Mouse (Mus musculus) embryonic facial prominence, embryonic 14.5 days (tissue): ENCODE data around the gene Kdm5c. TPM values are rescaled to one million over a fixed set of nuclear protein-coding genes. Genes with fewer than 3 reads are reported as not detected.
A peak's percentile ranks its signal among the peaks of the same experiment; 100 is the strongest.

Experiments used
- ATAC-seq: fragments of 200-750 bp; cut with Nextera tagmentation; 2 replicates; pipeline ENCODE4 v1.8.0; 2017; ENCODE audit warnings: low read depth, moderate number of reproducible peaks, moderate TSS enrichment
- DNase-seq: peaks from one replicate; pipeline ENCODE4 v3.0.0-alpha.2; 2015; ENCODE audit warnings: low spot score
- H3K27ac ChIP-seq: fragments of 300-500 bp; sonication (generic); replicated peaks from 2 replicates; pipeline ENCODE4 v1.5.1; 2014; ENCODE audit warnings: low read depth, mild to moderate bottlenecking, low read length, moderate library complexity
- H3K27me3 ChIP-seq: fragments of 300-500 bp; sonication (generic); replicated peaks from 2 replicates; pipeline ENCODE4 v1.6.1; 2014; ENCODE audit warnings: low read length; ENCODE audit not compliant: control insufficient read depth, insufficient read depth
- H3K36me3 ChIP-seq: fragments of 300-500 bp; sonication (generic); 2 replicates; pipeline ENCODE4 v1.6.1; 2014; ENCODE audit warnings: low read length, mixed read lengths; ENCODE audit not compliant: control insufficient read depth, insufficient read depth
- H3K4me1 ChIP-seq: fragments of 300-500 bp; sonication (generic); 2 replicates; pipeline ENCODE4 v1.6.1; 2014; ENCODE audit warnings: antibody characterized with exemption, low read length; ENCODE audit not compliant: control insufficient read depth, insufficient read depth
- H3K4me2 ChIP-seq: fragments of 300-500 bp; sonication (generic); 2 replicates; pipeline ENCODE4 v1.6.1; 2014; ENCODE audit warnings: low read depth, mild to moderate bottlenecking, low read length, moderate library complexity, mixed read lengths
- H3K4me3 ChIP-seq: fragments of 300-500 bp; sonication (generic); 2 replicates; pipeline ENCODE4 v1.5.1; 2014; ENCODE audit warnings: low read depth, mild to moderate bottlenecking, low read length
- H3K9ac ChIP-seq: fragments of 300-500 bp; sonication (generic); 2 replicates; pipeline ENCODE4 v1.6.1; 2014; ENCODE audit warnings: low read depth, mild to moderate bottlenecking, low read length, moderate library complexity, mixed read lengths
- H3K9me3 ChIP-seq: fragments of 300-500 bp; sonication (generic); 2 replicates; pipeline ENCODE4 v1.6.1; 2016; ENCODE audit warnings: low read length; ENCODE audit not compliant: control insufficient read depth
- WGBS: fragments of 180-500 bp; shearing (Covaris S2); extraction: QIAGEN DNeasy Blood & Tissue Kit; methylation state at CpG from one replicate; pipeline ENCODE4 v1.1.7; 2014; 5-methylcytosine and 5-hydroxymethylcytosine counted together
- polyA plus RNA-seq: library from polyadenylated mRNA; unstranded; fragments of >200 nt; fragmentation: Nextera tagmentation; extraction: Ambion mirVana; gene quantifications from 2 replicates; pipeline ENCODE4 v1.2.1, GENCODE M21; 2014

The Kdm5c gene
- polyA plus RNA-seq = 24.9 and 25.5 TPM in 2 replicates

GRCm38 (mm10) chrX:152232781-152233763 is at the start of gene Kdm5c:
Gene Kdm5c, plus strand, starts transcription at chrX:152233020.
- DNase-seq (peak; percentile 99), ATAC-seq (peak; percentile 99)
- 2% methylated on average over 50 of the region's 69 CpGs for WGBS
- Histone ChIP-seq H3K4me3 (peak within 1 kb of the TSS; percentile 93), H3K4me2 (peak within 1 kb of the TSS; percentile 78), H3K27ac (peak within 1 kb of the TSS; percentile 77), H3K9me3 (no peaks in the 10 kb centered on the region), H3K9ac (peak within 1 kb of the TSS; percentile 91), H3K36me3 (peaks cover 13% of the 10 kb centered on the region), H3K27me3 (no peaks in the 10 kb centered on the region), H3K4me1 (peaks cover 10% of the 10 kb centered on the region)

GRCm38 (mm10) chrX:152187151-152187550 is 45.7 kb upstream of the Kdm5c start:
- no peaks in the 10 kb centered on the region for H3K36me3 ChIP-seq
- no peaks in the 10 kb centered on the region for H3K4me1 ChIP-seq
- no peak overlapping the region for H3K4me2 ChIP-seq
- no peak for DNase-seq
- no peak overlapping the region for H3K27ac ChIP-seq
- H3K4me3 ChIP-seq = no peak overlapping the region
- no peak overlapping the region for H3K9ac ChIP-seq
- peaks cover 46% of the 10 kb centered on the region for H3K27me3 ChIP-seq
- H3K9me3 ChIP-seq = no peaks in the 10 kb centered on the region
- no peak for ATAC-seq

- Histone ChIP-seq H3K36me3 (no peaks in the 10 kb centered on the region), H3K27me3 (peaks cover 66% of the 10 kb centered on the region), H3K9ac (no peak overlapping the region), H3K4me3 (no peak overlapping the region), H3K27ac (no peak overlapping the region), H3K9me3 (no peaks in the 10 kb centered on the region), H3K4me2 (no peak overlapping the region), H3K4me1 (no peaks in the 10 kb centered on the region)
- DNase-seq (no peak), ATAC-seq (no peak)
- 76% methylated on average over 1 of the region's 1 CpGs for WGBS
Observed at GRCm38 (mm10) chrX:152191266-152191665, 41.6 kb upstream of the Kdm5c start.

- no peak for DNase-seq
- ATAC-seq = no peak
Observed at GRCm38 (mm10) chrX:152197814-152198648, 34.8 kb upstream of the Kdm5c start.

GRCm38 (mm10) chrX:152201737-152202421 is 30.9 kb upstream of the Kdm5c start:
- Histone ChIP-seq H3K4me2 (no peak overlapping the region), H3K9ac (no peak overlapping the region), H3K9me3 (no peaks in the 10 kb centered on the region), H3K27ac (no peak overlapping the region), H3K36me3 (no peaks in the 10 kb centered on the region), H3K27me3 (peaks cover 64% of the 10 kb centered on the region), H3K4me1 (no peaks in the 10 kb centered on the region), H3K4me3 (no peak overlapping the region)
- ATAC-seq (peak; percentile 80; the same call in 1 of the 2 replicates), DNase-seq (peak; percentile 4)
- WGBS = 50% methylated on average over 3 of the region's 4 CpGs

More at GRCm38 (mm10) chrX:152197814-152198648, 34.8 kb upstream of the Kdm5c start:
- no peak overlapping the region for H3K27ac ChIP-seq
- no peaks in the 10 kb centered on the region for H3K36me3 ChIP-seq
- H3K9ac ChIP-seq = no peak overlapping the region
- H3K4me1 ChIP-seq = no peaks in the 10 kb centered on the region
- no peak overlapping the region for H3K4me3 ChIP-seq
- 59% methylated on average over 1 of the region's 1 CpGs for WGBS
- peaks cover 61% of the 10 kb centered on the region for H3K27me3 ChIP-seq
- H3K9me3 ChIP-seq = no peaks in the 10 kb centered on the region
- H3K4me2 ChIP-seq = no peak overlapping the region

- no peaks in the 10 kb centered on the region for H3K9me3 ChIP-seq
- H3K9ac ChIP-seq = no peak overlapping the region
- H3K27ac ChIP-seq = no peak overlapping the region
- H3K4me1 ChIP-seq = no peaks in the 10 kb centered on the region
- 42% methylated on average over 6 of the region's 8 CpGs for WGBS
- DNase-seq (no peak), ATAC-seq (peak; percentile 18; the same call in 1 of the 2 replicates)
- no peak overlapping the region for H3K4me2 ChIP-seq
- no peaks in the 10 kb centered on the region for H3K36me3 ChIP-seq
- peaks cover 63% of the 10 kb centered on the region for H3K27me3 ChIP-seq
- H3K4me3 ChIP-seq = no peak overlapping the region
Observed at GRCm38 (mm10) chrX:152202422-152203103, 30.3 kb upstream of the Kdm5c start.

GRCm38 (mm10) chrX:152203247-152203646 is 29.6 kb upstream of the Kdm5c start:
- Histone ChIP-seq H3K9ac (no peak overlapping the region), H3K4me3 (no peak overlapping the region), H3K9me3 (no peaks in the 10 kb centered on the region), H3K27ac (no peak overlapping the region), H3K4me1 (no peaks in the 10 kb centered on the region), H3K36me3 (no peaks in the 10 kb centered on the region), H3K27me3 (peaks cover 59% of the 10 kb centered on the region), H3K4me2 (no peak overlapping the region)
- 60% methylated on average over 4 of the region's 4 CpGs for WGBS
- DNase-seq (no peak), ATAC-seq (no peak; the same call in 1 of the 2 replicates)
